8 mouse cellular contexts compared by ENCODE assay signal in genomic region chr9:66646226-66646625, GRCm38 (mm10). TPM values are rescaled to one million over a fixed set of nuclear protein-coding genes. Genes with fewer than 3 reads are reported as not detected.
DNase-seq lines count a peak whose midpoint lies in the region; ATAC-seq and TF ChIP-seq lines count a peak whose summit lies in the region.

No protein-coding gene starts in this region.

- 10% methylated on average over 7 of the region's 7 CpGs for WGBS in heart, embryonic 14.5 days
- 14% methylated on average over 7 of the region's 7 CpGs for WGBS in kidney, postnatal 0 days
- WGBS in liver, adult 2 months: 8% methylated on average over 7 of the region's 7 CpGs
- 24% methylated on average over 7 of the region's 7 CpGs for WGBS in neural tube, embryonic 12.5 days
- WGBS in stomach, embryonic 16.5 days: 17% methylated on average over 7 of the region's 7 CpGs

- DNase-seq in brain, embryonic 18.5 days (ENCODE audit: low read depth, low spot score): peak; percentile 22
- peak; percentile 41 for DNase-seq in fibroblast of lung, adult 2 months (ENCODE audit: low read depth)
- DNase-seq in kidney, postnatal 0 days (ENCODE audit: low spot score): peak; percentile 92
- peak; percentile 63 for DNase-seq in liver, adult 2 months (ENCODE audit: extremely low read depth, low read depth, low spot score)

- no peak for TF ChIP-seq POLR2A in liver, adult 2 months (IDR thresholded peaks at IDR 0.05; ENCODE audit: extremely low read depth, insufficient read depth, low read length)

- no peak overlapping the region for H3K4me3 ChIP-seq in heart, embryonic 14.5 days (ENCODE audit: control insufficient read depth in 1 of 2, insufficient read depth in 1 of 2, low read depth in 1 of 2, low read length in 2 of 2)
- H3K4me3 ChIP-seq in kidney, postnatal 0 days (replicated peaks; ENCODE audit: low read depth, low read length): no peak overlapping the region
- no peak overlapping the region for H3K4me3 ChIP-seq in liver, adult 2 months (ENCODE audit: insufficient read depth, low read depth, low read length)
- H3K4me3 ChIP-seq in neural tube, embryonic 12.5 days: no peak overlapping the region
- no peak overlapping the region for H3K4me3 ChIP-seq in stomach, embryonic 16.5 days (replicated peaks; ENCODE audit: low read length)

- ATAC-seq in CD4-positive, CD25-positive, alpha-beta regulatory T cell, adult 4 months: peak; percentile 54
- ATAC-seq in heart, embryonic 14.5 days (ENCODE audit: insufficient number of reproducible peaks, insufficient read depth, low FRiP score, low read depth): peak; percentile 86; the same call in 1 of the 2 replicates
- ATAC-seq in kidney, postnatal 0 days (replicated peaks; ENCODE audit: low FRiP score, low read depth): peak; percentile 83
- ATAC-seq in neural tube, embryonic 12.5 days (ENCODE audit: low FRiP score, low read depth): peak; percentile 61; the same call in 1 of the 2 replicates
- ATAC-seq in stomach, embryonic 16.5 days (ENCODE audit: insufficient read depth, low FRiP score): peak; percentile 93

- TF ChIP-seq CTCF in kidney, postnatal 0 days (IDR thresholded peaks at IDR 0.05; ENCODE audit: low read depth): peak; percentile 94
- TF ChIP-seq CTCF in liver, adult 2 months (IDR thresholded peaks at IDR 0.05; ENCODE audit: low read depth, low read length): peak; percentile 97

- no peaks in the 10 kb centered on the region for H3K79me2 ChIP-seq in liver, adult 2 months (ENCODE audit: control insufficient read depth, insufficient read depth, low read length)

- no peaks in the 10 kb centered on the region for H3K9me3 ChIP-seq in heart, embryonic 14.5 days (ENCODE audit: control insufficient read depth, low read length)
- no peaks in the 10 kb centered on the region for H3K9me3 ChIP-seq in kidney, postnatal 0 days (replicated peaks; ENCODE audit: low read length)
- H3K9me3 ChIP-seq in neural tube, embryonic 12.5 days: no peaks in the 10 kb centered on the region
- no peaks in the 10 kb centered on the region for H3K9me3 ChIP-seq in stomach, embryonic 16.5 days (replicated peaks; ENCODE audit: control insufficient read depth, low read length)

- no peak overlapping the region for H3K4me2 ChIP-seq in heart, embryonic 14.5 days (ENCODE audit: low read length)
- no peak overlapping the region for H3K4me2 ChIP-seq in kidney, postnatal 0 days (ENCODE audit: low read length)
- no peak overlapping the region for H3K4me2 ChIP-seq in neural tube, embryonic 12.5 days (replicated peaks)
- H3K4me2 ChIP-seq in stomach, embryonic 16.5 days (ENCODE audit: low read depth, low read length): no peak overlapping the region

- no peak overlapping the region for H3K9ac ChIP-seq in heart, embryonic 14.5 days (ENCODE audit: low read length)
- H3K9ac ChIP-seq in kidney, postnatal 0 days (ENCODE audit: low read depth, low read length): no peak overlapping the region
- H3K9ac ChIP-seq in liver, adult 2 months (ENCODE audit: low read depth, low read length): no peak overlapping the region
- H3K9ac ChIP-seq in neural tube, embryonic 12.5 days: no peak overlapping the region
- no peak overlapping the region for H3K9ac ChIP-seq in stomach, embryonic 16.5 days (ENCODE audit: low read length)

- H3K27ac ChIP-seq in heart, embryonic 14.5 days (replicated peaks in 1 of 2; ENCODE audit: control insufficient read depth in 1 of 2, insufficient read depth in 1 of 2, low read depth in 2 of 2, low read length in 2 of 2): no peak overlapping the region
- no peak overlapping the region for H3K27ac ChIP-seq in kidney, postnatal 0 days
- no peak overlapping the region for H3K27ac ChIP-seq in liver, adult 2 months (replicated peaks; ENCODE audit: insufficient read depth, low read depth, low read length)
- H3K27ac ChIP-seq in neural tube, embryonic 12.5 days: no peak overlapping the region
- no peak overlapping the region for H3K27ac ChIP-seq in stomach, embryonic 16.5 days (ENCODE audit: low read length)

- H3K27me3 ChIP-seq in heart, embryonic 14.5 days (ENCODE audit: control insufficient read depth, insufficient read depth, low read length): no peaks in the 10 kb centered on the region
- H3K27me3 ChIP-seq in kidney, postnatal 0 days (ENCODE audit: insufficient read depth, low read length): no peaks in the 10 kb centered on the region
- H3K27me3 ChIP-seq in liver, adult 2 months (ENCODE audit: control insufficient read depth, insufficient read depth, low read length): no peaks in the 10 kb centered on the region
- H3K27me3 ChIP-seq in neural tube, embryonic 12.5 days (replicated peaks): no peaks in the 10 kb centered on the region
- H3K27me3 ChIP-seq in stomach, embryonic 16.5 days (ENCODE audit: control insufficient read depth, insufficient read depth, low read length): no peaks in the 10 kb centered on the region

- no peaks in the 10 kb centered on the region for H3K36me3 ChIP-seq in heart, embryonic 14.5 days (ENCODE audit: control insufficient read depth, insufficient read depth, low read length)
- no peaks in the 10 kb centered on the region for H3K36me3 ChIP-seq in kidney, postnatal 0 days (ENCODE audit: insufficient read depth, low read length)
- no peaks in the 10 kb centered on the region for H3K36me3 ChIP-seq in liver, adult 2 months (ENCODE audit: control insufficient read depth, insufficient read depth, low read length)
- no peaks in the 10 kb centered on the region for H3K36me3 ChIP-seq in neural tube, embryonic 12.5 days
- no peaks in the 10 kb centered on the region for H3K36me3 ChIP-seq in stomach, embryonic 16.5 days (ENCODE audit: control insufficient read depth, insufficient read depth, low read length)

- H3K4me1 ChIP-seq in heart, embryonic 14.5 days (ENCODE audit: control insufficient read depth in 2 of 2, insufficient read depth in 2 of 2, low read length in 2 of 2): peaks cover 0 to 4% of the 10 kb centered on the region in 2 experiments; a peak in 2 of 4 replicates
- H3K4me1 ChIP-seq in kidney, postnatal 0 days (replicated peaks; ENCODE audit: insufficient read depth, low read length): no peaks in the 10 kb centered on the region
- H3K4me1 ChIP-seq in liver, adult 2 months (ENCODE audit: control insufficient read depth, insufficient read depth, low read length): no peaks in the 10 kb centered on the region
- H3K4me1 ChIP-seq in neural tube, embryonic 12.5 days: no peaks in the 10 kb centered on the region
- no peaks in the 10 kb centered on the region for H3K4me1 ChIP-seq in stomach, embryonic 16.5 days (ENCODE audit: control insufficient read depth, insufficient read depth, low read length)

RNA-seq across cellular contexts. Expression of gene Usp3, which starts 53.3 kb away (rescaled TPM):
- 100 to 1,000 TPM; 121 to 156 TPM for polyA plus RNA-seq in CD4-positive, CD25-positive, alpha-beta regulatory T cell, adult 4 months (2017; shearing (Covaris generic))
- 39.9 and 51.7 TPM in 2 replicates for polyA plus RNA-seq in heart, embryonic 14.5 days (2014; fragmentation: Nextera tagmentation; extraction: Ambion mirVana)
- polyA plus RNA-seq in kidney, postnatal 0 days (2015; fragmentation: Nextera tagmentation; extraction: Ambion mirVana): 58.7 and 63.4 TPM in 2 replicates
- total RNA-seq in liver, adult 2 months (2014; rRNA removed): 37.7 and 41.5 TPM in 2 replicates
- 9.8 and 11.2 TPM in 2 replicates for polyA plus RNA-seq in liver, adult 2 months (2012; rRNA removed)
- polyA plus RNA-seq in neural tube, embryonic 12.5 days (2016; fragmentation: Nextera tagmentation; extraction: Ambion mirVana): 93.9 and 99.8 TPM in 2 replicates
- 54.5 and 65.1 TPM in 2 replicates for polyA plus RNA-seq in stomach, embryonic 16.5 days (2015; fragmentation: Nextera tagmentation; extraction: Ambion mirVana)

Comparison
In these comparisons a context has a peak if more than half of its experiments do, and no peak if none do; other contexts are left out.
1. DNase-seq: peak in every context shown above with its lines; median percentile 92 in kidney, postnatal 0 days; 63 in liver, adult 2 months; 41 in fibroblast of lung, adult 2 months; 22 in brain, embryonic 18.5 days.